Mouse (Mus musculus): ENCODE measurements around the gene Gm8020. TPM values are rescaled to one million over a fixed set of nuclear protein-coding genes. Genes with fewer than 3 reads are reported as not detected.

Gene Gm8020
- polyA plus RNA-seq (2012; rRNA removed; ENCODE audit: low replicate concordance): not detected in 2 replicates

DNA sequence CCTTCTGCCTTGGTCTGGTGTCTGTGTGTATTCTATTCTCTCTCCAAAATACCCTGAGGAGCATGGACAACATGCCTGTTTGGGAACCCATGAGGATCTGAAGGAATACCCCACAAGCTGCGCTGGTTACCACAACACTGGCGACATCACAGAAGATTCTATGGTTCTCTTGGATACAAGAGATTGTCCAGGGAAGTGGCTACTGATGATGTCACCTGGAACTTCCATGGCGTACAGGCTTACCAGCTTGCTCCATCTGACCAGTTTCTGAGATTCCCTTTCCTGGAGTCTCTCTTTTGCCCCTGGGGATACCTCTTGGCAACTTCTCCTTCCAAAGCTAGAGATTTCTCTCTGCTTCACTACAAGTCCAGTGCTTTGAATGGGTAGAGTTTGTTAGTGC is at the start of gene Gm8020:
TSS of gene Gm8020 (minus strand) at position 101 of the 400 bp plus-strand sequence.

DNA sequence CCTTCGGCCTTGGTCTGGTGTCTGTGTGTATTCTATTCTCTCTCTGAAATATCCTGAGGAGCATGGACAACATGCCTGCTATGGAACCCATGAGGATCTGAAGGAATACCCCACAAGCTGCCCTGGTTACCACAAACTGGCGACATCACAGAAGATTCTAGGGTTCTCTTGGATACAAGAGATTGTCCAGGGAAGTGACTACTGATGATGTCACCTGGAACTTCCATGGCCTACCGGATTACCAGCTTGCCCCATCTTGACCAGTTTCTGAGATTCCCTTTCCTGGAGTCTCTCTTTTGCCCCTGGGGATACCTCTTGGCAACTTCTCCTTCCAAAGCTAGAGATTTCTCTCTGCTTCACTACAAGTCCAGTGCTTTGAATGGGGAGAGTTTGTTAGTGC is 22.0 kb upstream of the Gm8020 start, which contains the start of gene Gm8024:
TSS of gene Gm8024 (minus strand) at position 101 of the 400 bp plus-strand sequence.

DNA sequence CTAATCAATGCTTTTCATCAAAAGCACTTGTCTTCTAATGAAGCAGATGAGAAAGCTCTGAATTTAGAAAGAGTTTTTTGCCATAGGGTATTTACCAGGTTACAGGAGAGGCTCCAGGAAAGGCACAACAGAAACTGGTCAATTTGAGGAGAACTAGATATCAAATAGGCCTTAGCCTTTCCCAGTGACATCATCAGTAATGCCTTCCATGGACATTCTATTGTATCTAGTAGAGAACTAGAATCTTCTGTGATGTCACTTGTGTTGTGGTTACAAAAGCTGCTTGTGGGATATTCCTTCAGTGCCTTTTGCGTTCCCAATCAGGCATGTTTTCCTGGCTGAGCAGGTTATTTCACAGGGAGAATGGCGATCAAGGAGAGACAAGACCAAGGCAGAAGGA is 38.6 kb downstream of the Gm8020 start, which contains the start of gene Gm8011:
TSS of gene Gm8011 (plus strand) at position 301 of the 400 bp plus-strand sequence.

Other genes starting within 250 kb of the Gm8020 start
- gene Gm17026, start 242.3 kb downstream of the Gm8020 start, polyA plus RNA-seq (2012; rRNA removed; ENCODE audit: low replicate concordance): not detected in 2 replicates
- not detected in 2 replicates for gene Gm9611, start 205.0 kb downstream of the Gm8020 start, polyA plus RNA-seq (2012; rRNA removed; ENCODE audit: low replicate concordance)
- gene Gm7995, start 192.1 kb downstream of the Gm8020 start, polyA plus RNA-seq (2012; rRNA removed; ENCODE audit: low replicate concordance): not detected in 2 replicates
- gene Gm8005, start 62.7 kb downstream of the Gm8020 start, polyA plus RNA-seq (2012; rRNA removed; ENCODE audit: low replicate concordance): not detected in 2 replicates
- gene Gm8011, start 38.5 kb downstream of the Gm8020 start, polyA plus RNA-seq (2012; rRNA removed; ENCODE audit: low replicate concordance): not detected in 2 replicates
- gene Gm8024, start 21.9 kb upstream of the Gm8020 start, polyA plus RNA-seq (2012; rRNA removed; ENCODE audit: low replicate concordance): not detected in 2 replicates
- gene Gm17124, start 97.5 kb upstream of the Gm8020 start, polyA plus RNA-seq (2012; rRNA removed; ENCODE audit: low replicate concordance): not detected in 2 replicates
- not detected in 2 replicates for gene Gm3633, start 139.6 kb upstream of the Gm8020 start, polyA plus RNA-seq (2012; rRNA removed; ENCODE audit: low replicate concordance)
- not detected in 2 replicates for gene Gm10378, start 153.6 kb upstream of the Gm8020 start, polyA plus RNA-seq (2012; rRNA removed; ENCODE audit: low replicate concordance)

Data from subcutaneous adipose tissue, adult 2 months (tissue).